Mouse (Mus musculus): ENCODE measurements at regions not wholly inside any gene's neighbourhood (a gene's known extent, or its start where the extent isn't known, plus 50 kb on each side); places are given as distances from the start of the nearest gene placed in this dataset.

- WGBS = 65% methylated on average over 5 of the region's 5 CpGs
- Histone ChIP-seq H3K9ac (no peak overlapping the region), H3K27ac (no peak overlapping the region), H3K27me3 (no peaks in the 10 kb centered on the region), H3K9me3 (no peaks in the 10 kb centered on the region), H3K4me1 (no peaks in the 10 kb centered on the region), H3K36me3 (no peaks in the 10 kb centered on the region), H3K4me3 (no peak overlapping the region), H3K4me2 (no peak overlapping the region)
- ATAC-seq (ENCODE audit: borderline replicate concordance, extremely low read depth, low FRiP score, low TSS enrichment) = no peak
These were observed 133.3 kb upstream of the Atp2b1 start for GRCm38 (mm10) chr10:98780938-98781337.

- Histone ChIP-seq H3K36me3 (no peaks in the 10 kb centered on the region), H3K27me3 (no peaks in the 10 kb centered on the region), H3K4me3 (no peak overlapping the region), H3K27ac (no peak overlapping the region), H3K4me1 (no peaks in the 10 kb centered on the region), H3K9me3 (no peaks in the 10 kb centered on the region), H3K9ac (no peak overlapping the region), H3K4me2 (no peak overlapping the region)
- 30% methylated on average over 3 of the region's 3 CpGs for WGBS
- no peak for ATAC-seq (ENCODE audit: borderline replicate concordance, extremely low read depth, low FRiP score, low TSS enrichment)
These were observed 132.3 kb upstream of the Atp2b1 start for GRCm38 (mm10) chr10:98781888-98782351.

DNA sequence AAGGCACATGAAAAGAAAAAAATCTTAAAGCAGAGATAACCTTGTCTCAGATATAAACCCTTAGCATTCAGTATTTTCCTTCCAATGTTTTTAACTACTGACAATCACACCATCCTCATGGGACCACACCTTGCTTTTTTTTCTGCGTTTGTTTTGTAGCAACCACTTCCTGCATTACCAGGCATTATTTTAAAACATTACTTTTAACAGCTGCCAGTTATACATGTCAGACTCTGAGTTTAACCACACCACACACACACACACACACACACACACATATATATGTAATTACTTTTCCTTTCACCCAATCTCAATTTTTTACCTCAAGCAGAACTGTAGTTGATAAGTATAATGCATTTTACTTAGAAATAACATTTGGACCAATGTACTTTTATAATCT lies 128.8 kb upstream of the Atp2b1 start:
- 79% methylated on average over 1 of the region's 1 CpGs for WGBS
- no peak for ATAC-seq (ENCODE audit: borderline replicate concordance, extremely low read depth, low FRiP score, low TSS enrichment)
- H3K9ac ChIP-seq = no peak overlapping the region
- H3K27me3 ChIP-seq = no peaks in the 10 kb centered on the region
- no peak overlapping the region for H3K27ac ChIP-seq
- no peaks in the 10 kb centered on the region for H3K9me3 ChIP-seq
- H3K4me1 ChIP-seq = peaks cover 7% of the 10 kb centered on the region; the same call in 1 of the 2 replicates
- H3K4me2 ChIP-seq = no peak overlapping the region
- H3K36me3 ChIP-seq = no peaks in the 10 kb centered on the region
- no peak overlapping the region for H3K4me3 ChIP-seq

DNA sequence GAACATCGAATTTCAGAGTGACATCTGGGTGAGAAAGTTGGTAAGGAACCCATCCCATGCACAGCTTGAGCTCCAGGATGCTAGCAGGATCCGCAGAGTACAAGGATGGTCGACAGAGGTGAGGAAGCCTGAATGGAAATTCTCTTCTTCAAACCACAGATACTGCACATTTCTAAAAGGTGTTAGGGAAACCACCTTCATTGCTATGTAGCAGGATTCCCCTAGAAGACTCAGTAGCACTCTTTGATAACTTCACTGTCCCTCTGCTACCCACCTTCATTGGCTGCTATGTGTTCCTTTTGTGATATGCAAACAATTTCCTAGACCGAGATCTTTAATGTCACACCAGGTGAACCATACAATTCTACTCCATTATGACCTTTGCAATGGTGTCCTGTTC lies 128.1 kb upstream of the Atp2b1 start:
- Histone ChIP-seq H3K9ac (no peak overlapping the region), H3K9me3 (no peaks in the 10 kb centered on the region), H3K27ac (no peak overlapping the region), H3K4me1 (peaks cover 7% of the 10 kb centered on the region; the same call in 1 of the 2 replicates), H3K4me2 (no peak overlapping the region), H3K36me3 (no peaks in the 10 kb centered on the region), H3K27me3 (no peaks in the 10 kb centered on the region), H3K4me3 (no peak overlapping the region)
- ATAC-seq (ENCODE audit: borderline replicate concordance, extremely low read depth, low FRiP score, low TSS enrichment) = no peak
- 73% methylated on average over 4 of the region's 4 CpGs for WGBS

DNA sequence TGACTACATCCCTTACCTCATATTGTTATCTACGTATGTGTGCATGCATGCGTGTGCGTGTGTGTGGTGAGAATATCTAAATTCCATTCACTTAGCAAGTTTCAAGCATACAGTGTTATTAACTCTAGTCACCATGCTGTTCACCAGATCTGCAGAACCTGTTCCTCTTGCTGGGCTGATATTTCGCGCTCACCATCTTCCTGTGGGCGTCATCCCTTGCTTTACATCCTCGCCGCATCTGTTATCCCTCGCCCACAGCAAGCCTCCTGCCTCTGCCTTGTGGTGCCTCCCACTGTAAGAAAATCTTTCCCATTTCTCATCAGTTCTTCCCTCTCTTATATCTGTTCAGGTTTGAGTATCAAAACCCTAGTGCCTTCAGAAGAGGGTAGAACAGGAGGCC lies 124.4 kb upstream of the Atp2b1 start:
- no peak for ATAC-seq (ENCODE audit: borderline replicate concordance, extremely low read depth, low FRiP score, low TSS enrichment)
- Histone ChIP-seq H3K36me3 (no peaks in the 10 kb centered on the region), H3K9me3 (no peaks in the 10 kb centered on the region), H3K9ac (no peak overlapping the region), H3K27ac (peak overlapping the region; percentile 55), H3K27me3 (no peaks in the 10 kb centered on the region), H3K4me2 (no peak overlapping the region), H3K4me3 (no peak overlapping the region), H3K4me1 (peaks cover 7% of the 10 kb centered on the region; the same call in 1 of the 2 replicates)
- WGBS = 90% methylated on average over 9 of the region's 9 CpGs

- no peaks in the 10 kb centered on the region for H3K27me3 ChIP-seq
- no peak overlapping the region for H3K4me2 ChIP-seq
- no peak for ATAC-seq (ENCODE audit: borderline replicate concordance, extremely low read depth, low FRiP score, low TSS enrichment)
- peak overlapping the region; percentile 55; the same call in 1 of the 2 replicates for H3K27ac ChIP-seq
- H3K4me3 ChIP-seq = no peak overlapping the region
- H3K36me3 ChIP-seq = no peaks in the 10 kb centered on the region
- H3K9ac ChIP-seq = no peak overlapping the region
- H3K9me3 ChIP-seq = no peaks in the 10 kb centered on the region
- WGBS = 62% methylated on average over 3 of the region's 3 CpGs
- H3K4me1 ChIP-seq = peaks cover 7% of the 10 kb centered on the region; the same call in 1 of the 2 replicates
These were observed 123.8 kb upstream of the Atp2b1 start for GRCm38 (mm10) chr10:98790456-98790855.

GRCm38 (mm10) chr10:98792019-98792741 lies 122.0 kb upstream of the Atp2b1 start:
- Histone ChIP-seq H3K4me3 (no peak overlapping the region), H3K9ac (no peak overlapping the region), H3K27me3 (no peaks in the 10 kb centered on the region), H3K9me3 (no peaks in the 10 kb centered on the region), H3K36me3 (no peaks in the 10 kb centered on the region), H3K4me1 (peaks cover 7% of the 10 kb centered on the region; the same call in 1 of the 2 replicates), H3K4me2 (no peak overlapping the region), H3K27ac (no peak overlapping the region)
- 75% methylated on average over 4 of the region's 4 CpGs for WGBS
- no peak for ATAC-seq (ENCODE audit: borderline replicate concordance, extremely low read depth, low FRiP score, low TSS enrichment)

DNA sequence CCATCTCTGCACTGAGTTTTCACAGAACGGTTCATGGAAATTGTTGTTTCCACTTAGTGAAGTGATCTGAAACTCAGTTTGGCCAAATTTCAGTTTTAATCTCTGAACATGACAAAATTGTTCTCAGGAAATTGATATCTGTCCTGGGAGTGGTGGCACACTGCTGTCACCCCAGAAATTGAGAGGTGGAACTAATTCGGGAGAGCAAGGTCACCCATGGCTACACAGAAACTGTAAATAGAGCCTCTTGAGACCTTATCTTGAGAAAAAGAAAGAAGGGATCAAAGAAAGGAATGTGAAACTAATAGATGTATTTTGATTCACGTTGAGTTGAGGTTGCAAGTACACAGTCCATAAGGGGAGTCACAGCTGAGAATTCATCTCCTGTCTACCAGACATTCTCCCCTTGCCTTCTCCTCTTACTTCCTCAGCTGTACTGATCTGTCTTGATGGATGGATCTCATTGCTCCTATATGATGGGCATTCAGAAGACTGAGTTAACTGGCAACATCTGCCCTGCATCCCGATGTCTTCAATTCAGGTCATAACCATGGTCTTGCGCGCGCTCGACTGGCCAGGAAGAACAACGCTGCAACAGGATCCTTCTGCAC lies 120.2 kb upstream of the Atp2b1 start:
- 85% methylated on average over 9 of the region's 9 CpGs for WGBS
- no peak overlapping the region for H3K4me3 ChIP-seq

DNA sequence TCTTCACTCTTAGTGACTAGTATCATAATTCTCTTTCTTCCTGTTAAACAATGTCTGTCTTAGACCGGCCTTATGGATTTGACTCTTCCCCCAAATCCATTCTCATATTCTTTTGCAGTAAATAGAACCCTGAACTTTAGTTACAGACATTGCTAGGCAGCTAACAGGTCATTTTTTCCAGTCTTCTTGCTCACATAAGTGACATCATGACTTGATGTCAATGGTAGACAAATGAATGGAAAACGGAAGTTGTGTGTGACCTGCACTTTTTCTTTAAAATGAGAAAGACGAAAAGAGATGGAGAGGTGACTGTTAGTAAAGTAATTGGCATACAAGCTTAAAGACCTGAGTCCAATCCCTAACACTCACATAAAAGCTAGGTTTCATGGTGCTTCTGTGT lies 118.2 kb upstream of the Atp2b1 start:
- Histone ChIP-seq H3K4me3 (no peak overlapping the region), H3K9ac (no peak overlapping the region), H3K36me3 (no peaks in the 10 kb centered on the region), H3K9me3 (no peaks in the 10 kb centered on the region), H3K27me3 (no peaks in the 10 kb centered on the region), H3K27ac (no peak overlapping the region), H3K4me2 (no peak overlapping the region), H3K4me1 (no peaks in the 10 kb centered on the region)
- no peak for ATAC-seq (ENCODE audit: borderline replicate concordance, extremely low read depth, low FRiP score, low TSS enrichment)
- 89% methylated on average over 3 of the region's 3 CpGs for WGBS

More for the DNA sequence above, 120.2 kb upstream of the Atp2b1 start:
- Histone ChIP-seq H3K27me3 (no peaks in the 10 kb centered on the region), H3K27ac (no peak overlapping the region), H3K36me3 (no peaks in the 10 kb centered on the region), H3K9me3 (no peaks in the 10 kb centered on the region), H3K4me1 (peaks cover 7% of the 10 kb centered on the region; the same call in 1 of the 2 replicates), H3K4me2 (no peak overlapping the region), H3K9ac (no peak overlapping the region)
- ATAC-seq (ENCODE audit: borderline replicate concordance, extremely low read depth, low FRiP score, low TSS enrichment) = no peak

DNA sequence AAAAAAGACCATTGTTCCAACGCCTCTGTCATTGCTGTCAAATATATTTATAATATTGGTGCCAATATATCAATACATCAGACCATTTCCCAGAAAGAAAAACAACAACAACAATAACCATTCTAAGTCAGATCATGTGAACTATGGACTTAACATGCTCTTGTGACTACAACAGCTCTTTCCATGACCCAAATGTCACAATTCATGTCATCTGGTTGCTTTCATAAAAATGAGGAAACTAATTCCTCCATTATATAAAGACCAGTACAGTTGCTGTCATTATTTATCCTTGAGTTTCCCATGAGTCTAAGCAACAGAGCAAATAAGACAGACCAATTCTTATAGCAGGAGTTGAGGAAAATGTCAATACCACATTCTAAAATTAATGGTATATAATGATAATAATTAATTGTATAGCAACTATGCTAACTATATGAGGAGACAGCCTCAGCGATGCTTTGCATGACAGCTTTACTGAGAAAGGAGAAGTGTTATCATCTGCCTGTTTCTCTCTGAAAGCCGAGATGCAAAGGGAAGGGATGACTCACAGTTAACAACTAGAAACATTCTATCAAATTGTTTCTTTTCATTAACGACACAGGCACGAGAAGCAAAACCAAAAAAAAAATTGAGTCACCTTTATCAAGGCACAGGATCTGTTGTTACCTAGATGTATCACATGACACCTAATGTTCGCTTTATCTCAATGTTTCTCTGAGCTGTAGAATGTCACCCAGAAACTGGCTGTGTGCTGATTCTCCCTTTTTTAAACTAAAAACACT lies 115.4 kb upstream of the Atp2b1 start:
- Histone ChIP-seq H3K36me3 (no peaks in the 10 kb centered on the region), H3K27ac (no peak overlapping the region), H3K4me2 (no peak overlapping the region), H3K9ac (no peak overlapping the region), H3K27me3 (no peaks in the 10 kb centered on the region), H3K4me3 (no peak overlapping the region), H3K4me1 (no peaks in the 10 kb centered on the region; the same call in 1 of the 2 replicates), H3K9me3 (no peaks in the 10 kb centered on the region)
- ATAC-seq (ENCODE audit: borderline replicate concordance, extremely low read depth, low FRiP score, low TSS enrichment) = no peak
- WGBS = 65% methylated on average over 6 of the region's 6 CpGs

- no peaks in the 10 kb centered on the region; the same call in 1 of the 2 replicates for H3K4me1 ChIP-seq
- no peaks in the 10 kb centered on the region for H3K27me3 ChIP-seq
- WGBS = 73% methylated on average over 3 of the region's 3 CpGs
- no peak for ATAC-seq (ENCODE audit: borderline replicate concordance, extremely low read depth, low FRiP score, low TSS enrichment)
- no peaks in the 10 kb centered on the region for H3K36me3 ChIP-seq
- no peak overlapping the region for H3K4me2 ChIP-seq
- H3K27ac ChIP-seq = no peak overlapping the region
- H3K9me3 ChIP-seq = no peaks in the 10 kb centered on the region
- no peak overlapping the region for H3K9ac ChIP-seq
- H3K4me3 ChIP-seq = no peak overlapping the region
These were observed 114.4 kb upstream of the Atp2b1 start for GRCm38 (mm10) chr10:98799830-98800229.

- Histone ChIP-seq H3K4me1 (no peaks in the 10 kb centered on the region; the same call in 1 of the 2 replicates), H3K27ac (0 out of 2 replicates have a peak overlapping the region, but pooled peaks have one; percentile 1), H3K9me3 (no peaks in the 10 kb centered on the region), H3K9ac (no peak overlapping the region), H3K36me3 (no peaks in the 10 kb centered on the region), H3K4me3 (no peak overlapping the region), H3K27me3 (no peaks in the 10 kb centered on the region), H3K4me2 (no peak overlapping the region)
- WGBS = 51% methylated on average over 8 of the region's 8 CpGs
- no peak for ATAC-seq (ENCODE audit: borderline replicate concordance, extremely low read depth, low FRiP score, low TSS enrichment)
These were observed 113.3 kb upstream of the Atp2b1 start for GRCm38 (mm10) chr10:98800949-98801348.

Measured in lung, embryonic 15.5 days (tissue).